Mouse (Mus musculus): ENCODE results near the gene Hspg2. TPM values are rescaled to one million over a fixed set of nuclear protein-coding genes. Genes with fewer than 3 reads are reported as not detected.
A peak's percentile ranks its signal among the peaks of the same experiment; 100 is the strongest.

The Hspg2 gene
- total and polyA plus RNA-seq, 2 experiments = 7.2 to 7.6 TPM

- no peaks in the 10 kb centered on the region for H3K27me3 ChIP-seq (ENCODE audit: control insufficient read depth, insufficient read depth, low read length)
- H3K4me1 ChIP-seq (ENCODE audit: control insufficient read depth, insufficient read depth, low read length) = peaks cover 2% of the 10 kb centered on the region; the same call in 1 of the 2 replicates
- no peak overlapping the region for H3K4me3 ChIP-seq (ENCODE audit: insufficient read depth, low read depth, low read length)
- H3K79me2 ChIP-seq (ENCODE audit: control insufficient read depth, insufficient read depth, low read length) = no peaks in the 10 kb centered on the region; the same call in 1 of the 2 replicates
- H3K27ac ChIP-seq (replicated peaks; ENCODE audit: insufficient read depth, low read depth, low read length) = peak overlapping the region; percentile 71
- 77% methylated on average over 5 of the region's 5 CpGs for WGBS
- H3K36me3 ChIP-seq (ENCODE audit: control insufficient read depth, insufficient read depth, low read length) = no peaks in the 10 kb centered on the region
- peak; percentile 14 for DNase-seq (ENCODE audit: extremely low read depth, low read depth, low spot score)
- no peak for TF ChIP-seq CTCF (IDR thresholded peaks at IDR 0.05; ENCODE audit: low read depth, low read length)
- no peak for TF ChIP-seq POLR2A (IDR thresholded peaks at IDR 0.05; ENCODE audit: extremely low read depth, insufficient read depth, low read length)
- H3K9ac ChIP-seq (ENCODE audit: low read depth, low read length) = no peak overlapping the region
Measured at GRCm38 (mm10) chr4:137497367-137497766, 28.8 kb downstream of the Hspg2 start.

- WGBS = 71% methylated on average over 9 of the region's 9 CpGs
- Histone ChIP-seq H3K4me1 (ENCODE audit: control insufficient read depth, insufficient read depth, low read length) (peaks cover 2% of the 10 kb centered on the region; the same call in 1 of the 2 replicates), H3K36me3 (ENCODE audit: control insufficient read depth, insufficient read depth, low read length) (no peaks in the 10 kb centered on the region), H3K27ac (replicated peaks; ENCODE audit: insufficient read depth, low read depth, low read length) (peak overlapping the region; percentile 71), H3K9ac (ENCODE audit: low read depth, low read length) (no peak overlapping the region), H3K79me2 (ENCODE audit: control insufficient read depth, insufficient read depth, low read length) (no peaks in the 10 kb centered on the region; the same call in 1 of the 2 replicates), H3K27me3 (ENCODE audit: control insufficient read depth, insufficient read depth, low read length) (no peaks in the 10 kb centered on the region), H3K4me3 (ENCODE audit: insufficient read depth, low read depth, low read length) (no peak overlapping the region)
- no peak for TF ChIP-seq POLR2A (IDR thresholded peaks at IDR 0.05; ENCODE audit: extremely low read depth, insufficient read depth, low read length)
- DNase-seq (ENCODE audit: extremely low read depth, low read depth, low spot score) = peak; percentile 28
Measured at GRCm38 (mm10) chr4:137497892-137498722, 29.5 kb downstream of the Hspg2 start.

DNA sequence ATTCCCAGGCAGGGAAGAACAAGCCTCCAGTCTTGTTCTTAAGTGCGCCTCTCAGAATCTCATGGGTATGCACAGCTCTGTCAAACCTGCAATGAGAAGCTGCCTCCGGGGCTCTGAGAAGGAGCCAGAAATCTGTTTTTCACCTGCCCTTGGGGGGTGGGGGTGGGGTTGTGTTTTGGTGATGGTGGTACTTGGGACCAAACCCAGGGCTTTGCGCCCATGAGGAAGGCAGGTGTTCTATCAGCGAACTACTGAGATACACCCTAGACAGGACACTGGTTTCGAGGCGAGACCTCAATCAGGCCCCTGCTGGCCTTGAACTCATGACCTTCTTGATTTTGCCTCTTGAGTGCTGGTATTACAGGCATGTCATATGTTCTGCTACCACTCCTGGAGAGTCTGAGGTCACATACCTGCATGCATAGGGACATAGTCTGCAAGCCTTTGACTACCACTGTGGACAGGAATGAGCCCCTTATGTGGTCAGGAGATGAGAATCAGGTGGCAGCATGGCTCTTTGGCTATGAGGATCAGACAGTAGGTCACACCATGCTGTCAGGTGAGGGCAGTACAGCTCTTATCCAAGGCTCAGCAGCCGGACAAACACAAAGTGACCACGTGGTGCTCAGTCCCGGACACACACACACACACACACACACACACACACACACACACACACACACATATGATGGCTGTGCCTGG is 30.5 kb downstream of the Hspg2 start:
- H3K9ac ChIP-seq (ENCODE audit: low read depth, low read length) = no peak overlapping the region

GRCm38 (mm10) chr4:137500149-137500548 is 31.6 kb downstream of the Hspg2 start:
- TF ChIP-seq CTCF (IDR thresholded peaks at IDR 0.05; ENCODE audit: low read depth, low read length) = no peak
- TF ChIP-seq POLR2A (IDR thresholded peaks at IDR 0.05; ENCODE audit: extremely low read depth, insufficient read depth, low read length) = no peak
- Histone ChIP-seq H3K79me2 (ENCODE audit: control insufficient read depth, insufficient read depth, low read length) (no peaks in the 10 kb centered on the region), H3K9ac (ENCODE audit: low read depth, low read length) (no peak overlapping the region), H3K27ac (replicated peaks; ENCODE audit: insufficient read depth, low read depth, low read length) (no peak overlapping the region), H3K4me1 (ENCODE audit: control insufficient read depth, insufficient read depth, low read length) (peaks cover 2% of the 10 kb centered on the region; the same call in 1 of the 2 replicates), H3K4me3 (ENCODE audit: insufficient read depth, low read depth, low read length) (no peak overlapping the region), H3K36me3 (ENCODE audit: control insufficient read depth, insufficient read depth, low read length) (no peaks in the 10 kb centered on the region), H3K27me3 (ENCODE audit: control insufficient read depth, insufficient read depth, low read length) (no peaks in the 10 kb centered on the region)
- DNase-seq (ENCODE audit: extremely low read depth, low read depth, low spot score) = no peak
- 87% methylated on average over 12 of the region's 12 CpGs for WGBS

More for the DNA sequence above, 30.5 kb downstream of the Hspg2 start:
- H3K36me3 ChIP-seq (ENCODE audit: control insufficient read depth, insufficient read depth, low read length) = no peaks in the 10 kb centered on the region
- no peaks in the 10 kb centered on the region for H3K27me3 ChIP-seq (ENCODE audit: control insufficient read depth, insufficient read depth, low read length)
- TF ChIP-seq CTCF (IDR thresholded peaks at IDR 0.05; ENCODE audit: low read depth, low read length) = peak; percentile 29
- no peak for TF ChIP-seq POLR2A (IDR thresholded peaks at IDR 0.05; ENCODE audit: extremely low read depth, insufficient read depth, low read length)
- peak overlapping the region; percentile 57 for H3K27ac ChIP-seq (replicated peaks; ENCODE audit: insufficient read depth, low read depth, low read length)
- H3K4me3 ChIP-seq (ENCODE audit: insufficient read depth, low read depth, low read length) = no peak overlapping the region
- H3K79me2 ChIP-seq (ENCODE audit: control insufficient read depth, insufficient read depth, low read length) = no peaks in the 10 kb centered on the region
- 60% methylated on average over 9 of the region's 9 CpGs for WGBS
- peaks cover 2% of the 10 kb centered on the region; the same call in 1 of the 2 replicates for H3K4me1 ChIP-seq (ENCODE audit: control insufficient read depth, insufficient read depth, low read length)
- DNase-seq (ENCODE audit: extremely low read depth, low read depth, low spot score) = peak; percentile 38

DNA sequence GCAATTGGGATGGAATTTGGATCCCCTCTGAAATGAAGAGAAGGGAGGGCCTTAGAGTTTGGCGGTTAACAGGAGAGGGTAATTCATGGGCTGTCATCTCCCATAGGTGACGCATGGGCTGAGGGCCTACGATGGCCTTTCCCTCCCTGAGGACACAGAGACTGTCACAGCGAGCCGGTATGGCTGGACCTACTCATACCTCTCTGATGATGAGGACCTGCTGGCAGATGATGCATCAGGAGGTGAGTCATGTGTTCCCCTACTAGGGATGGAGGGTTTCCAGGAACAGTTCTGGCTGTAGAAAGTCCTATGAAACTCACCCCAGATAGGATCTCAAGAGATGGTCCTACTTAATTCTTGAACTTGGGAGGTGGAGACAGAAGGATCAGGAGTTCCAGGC is 32.4 kb downstream of the Hspg2 start:
- Histone ChIP-seq H3K27me3 (ENCODE audit: control insufficient read depth, insufficient read depth, low read length) (no peaks in the 10 kb centered on the region), H3K79me2 (ENCODE audit: control insufficient read depth, insufficient read depth, low read length) (no peaks in the 10 kb centered on the region), H3K4me3 (ENCODE audit: insufficient read depth, low read depth, low read length) (no peak overlapping the region), H3K9ac (ENCODE audit: low read depth, low read length) (no peak overlapping the region), H3K36me3 (ENCODE audit: control insufficient read depth, insufficient read depth, low read length) (no peaks in the 10 kb centered on the region), H3K4me1 (ENCODE audit: control insufficient read depth, insufficient read depth, low read length) (peaks cover 2% of the 10 kb centered on the region; the same call in 1 of the 2 replicates), H3K27ac (replicated peaks; ENCODE audit: insufficient read depth, low read depth, low read length) (no peak overlapping the region)
- no peak for DNase-seq (ENCODE audit: extremely low read depth, low read depth, low spot score)
- TF ChIP-seq CTCF (IDR thresholded peaks at IDR 0.05; ENCODE audit: low read depth, low read length) = no peak
- no peak for TF ChIP-seq POLR2A (IDR thresholded peaks at IDR 0.05; ENCODE audit: extremely low read depth, insufficient read depth, low read length)
- WGBS = 89% methylated on average over 5 of the region's 5 CpGs

Data from liver, adult 2 months (tissue).